Mouse (Mus musculus): Measurements from ENCODE around the gene Nfe2l2. TPM values are rescaled to one million over a fixed set of nuclear protein-coding genes. Genes with fewer than 3 reads are reported as not detected.

Nfe2l2 gene
- total RNA-seq, 2 experiments from 2014 or later = 8.8 to 9.2 TPM

Small RNA genes lying within 50 kb of the gene (microRNA-seq; reads per million reads assigned to microRNA genes)
- gene Gm24574 = not detected

Other genes with a start within 250 kb of the Nfe2l2 start
- 100 to 1,000 TPM; 456 to 465 TPM for gene Hnrnpa3, start 45.4 kb downstream of the Nfe2l2 start, total RNA-seq (2021)
- gene Agps, start 127.5 kb upstream of the Nfe2l2 start, total RNA-seq (2021) = 10 to 100 TPM; 51.9 to 59.1 TPM
- 10 to 100 TPM; 13.6 to 14.4 TPM for gene Ttc30b, start 233.9 kb upstream of the Nfe2l2 start, total RNA-seq (2021)

Measured in left cerebral cortex, postnatal 4 days (tissue).